In genomic region chr4:137913321-137914057, GRCm38 (mm10) we compare ENCODE assay signal across 8 mouse cellular contexts. TPM values are rescaled to one million over a fixed set of nuclear protein-coding genes. Genes with fewer than 3 reads are reported as not detected.
DNase-seq lines count a peak whose midpoint lies in the region; ATAC-seq and TF ChIP-seq lines count a peak whose summit lies in the region.

No protein-coding gene starts in this region.

- DNase-seq in MEL-GATA-1-ER (ENCODE audit: extremely low read depth, low read depth): peak; percentile 47
- peak; percentile 68 for DNase-seq in forelimb bud, embryonic 11.5 days (ENCODE audit: low read depth, low spot score)
- peak; percentile 97 for DNase-seq in midbrain, embryonic 11.5 days (ENCODE audit: low spot score, missing footprints)
- DNase-seq in spleen, adult 2 months (ENCODE audit: low read depth in 1 of 2, low spot score in 2 of 2): peak; percentile 8 to 68

- WGBS in hindbrain, embryonic 12.5 days: 3% methylated on average over 54 of the region's 54 CpGs
- 2% methylated on average over 54 of the region's 54 CpGs for WGBS in limb, embryonic 12.5 days
- under 1% methylated on average over 54 of the region's 54 CpGs for WGBS in midbrain, embryonic 11.5 days
- 3% methylated on average over 54 of the region's 54 CpGs for WGBS in spleen, adult 2 months

- TF ChIP-seq POLR2A in spleen, adult 2 months (IDR thresholded peaks at IDR 0.05; ENCODE audit: low read depth, low read length): no peak

- no peaks in the 10 kb centered on the region for H3K9me3 ChIP-seq in hindbrain, embryonic 12.5 days (replicated peaks)
- H3K9me3 ChIP-seq in limb, embryonic 12.5 days: no peaks in the 10 kb centered on the region
- H3K9me3 ChIP-seq in midbrain, embryonic 11.5 days (ENCODE audit: control insufficient read depth, low read length): no peaks in the 10 kb centered on the region

- H3K4me2 ChIP-seq in hindbrain, embryonic 12.5 days (replicated peaks): peak overlapping the region; percentile 98
- H3K4me2 ChIP-seq in limb, embryonic 12.5 days: peak overlapping the region; percentile 98
- peak overlapping the region; percentile 88 for H3K4me2 ChIP-seq in midbrain, embryonic 11.5 days

- peak; percentile 66 for ATAC-seq in hindbrain, embryonic 12.5 days (ENCODE audit: low FRiP score)
- peak; percentile 71 for ATAC-seq in limb, embryonic 12.5 days (ENCODE audit: insufficient number of reproducible peaks, insufficient read depth, low FRiP score, low TSS enrichment, low read depth)
- ATAC-seq in midbrain, embryonic 11.5 days (ENCODE audit: low FRiP score): peak; percentile 80
- ATAC-seq in cerebellum, adult (ENCODE audit: insufficient number of reproducible peaks, low FRiP score, low TSS enrichment): no peak

- peak overlapping the region; percentile 66 for H3K4me3 ChIP-seq in brown adipose tissue, adult 24 weeks (ENCODE audit: insufficient read depth, low read depth, low read length)
- peak overlapping the region; percentile 47 for H3K4me3 ChIP-seq in hindbrain, embryonic 12.5 days
- H3K4me3 ChIP-seq in limb, embryonic 12.5 days (replicated peaks): peak overlapping the region; percentile 58
- peak overlapping the region; percentile 38 for H3K4me3 ChIP-seq in midbrain, embryonic 11.5 days (ENCODE audit: low read depth, low read length)
- peak overlapping the region; percentile 56 for H3K4me3 ChIP-seq in spleen, adult 2 months (ENCODE audit: extremely low read depth, insufficient read depth, insufficient read length)

- peaks cover 12% of the 10 kb centered on the region for H3K4me1 ChIP-seq in brown adipose tissue, adult 24 weeks (ENCODE audit: control insufficient read depth, insufficient read depth, insufficient read length, low read length)
- peaks cover 29% of the 10 kb centered on the region for H3K4me1 ChIP-seq in hindbrain, embryonic 12.5 days
- peaks cover 46% of the 10 kb centered on the region for H3K4me1 ChIP-seq in limb, embryonic 12.5 days (replicated peaks)
- peaks cover 25% of the 10 kb centered on the region for H3K4me1 ChIP-seq in midbrain, embryonic 11.5 days (ENCODE audit: control insufficient read depth, insufficient read depth, low read length)
- peaks cover 14% of the 10 kb centered on the region for H3K4me1 ChIP-seq in spleen, adult 2 months (ENCODE audit: control insufficient read depth, insufficient read depth, insufficient read length)

- H3K9ac ChIP-seq in hindbrain, embryonic 12.5 days: peak overlapping the region; percentile 67
- peak overlapping the region; percentile 67 for H3K9ac ChIP-seq in limb, embryonic 12.5 days (replicated peaks)
- peak overlapping the region; percentile 54 for H3K9ac ChIP-seq in midbrain, embryonic 11.5 days (ENCODE audit: low read length)

- H3K27ac ChIP-seq in brown adipose tissue, adult 24 weeks (replicated peaks; ENCODE audit: low read depth, low read length): peak overlapping the region; percentile 34; the same call in 1 of the 2 replicates
- H3K27ac ChIP-seq in hindbrain, embryonic 12.5 days: no peak overlapping the region
- H3K27ac ChIP-seq in limb, embryonic 12.5 days: peak overlapping the region; percentile 35; the same call in 1 of the 2 replicates
- H3K27ac ChIP-seq in midbrain, embryonic 11.5 days (ENCODE audit: low read depth, low read length): no peak overlapping the region
- no peak overlapping the region for H3K27ac ChIP-seq in spleen, adult 2 months (ENCODE audit: insufficient read depth, low read length)

- H3K27me3 ChIP-seq in hindbrain, embryonic 12.5 days: peaks cover 9% of the 10 kb centered on the region
- no peaks in the 10 kb centered on the region for H3K27me3 ChIP-seq in limb, embryonic 12.5 days
- H3K27me3 ChIP-seq in midbrain, embryonic 11.5 days (ENCODE audit: control insufficient read depth, insufficient read depth, low read length): peaks cover 2% of the 10 kb centered on the region
- H3K27me3 ChIP-seq in spleen, adult 2 months (ENCODE audit: control insufficient read depth, insufficient read depth, low read length): no peaks in the 10 kb centered on the region

- no peak for TF ChIP-seq CTCF in spleen, adult 2 months (IDR thresholded peaks at IDR 0.05; ENCODE audit: extremely low read depth, insufficient read depth, insufficient read length, insufficient replicate concordance)

- no peaks in the 10 kb centered on the region for H3K36me3 ChIP-seq in hindbrain, embryonic 12.5 days
- H3K36me3 ChIP-seq in limb, embryonic 12.5 days: no peaks in the 10 kb centered on the region
- no peaks in the 10 kb centered on the region for H3K36me3 ChIP-seq in midbrain, embryonic 11.5 days (ENCODE audit: control insufficient read depth, insufficient read depth, low read length)
- H3K36me3 ChIP-seq in spleen, adult 2 months (ENCODE audit: control insufficient read depth, insufficient read depth, low read length): no peaks in the 10 kb centered on the region

RNA-seq across cellular contexts. Expression of gene Ece1, which starts 51.5 kb away (rescaled TPM):
- 28.5 and 28.8 TPM in 2 replicates for polyA plus RNA-seq in brown adipose tissue, adult 24 weeks (2012; ENCODE audit: insufficient read depth, insufficient read length, missing spikeins)
- 20.1 and 38.1 TPM in 2 replicates for polyA plus RNA-seq in hindbrain, embryonic 12.5 days (2016; fragmentation: Nextera tagmentation; extraction: Ambion mirVana)
- polyA plus RNA-seq in limb, embryonic 12.5 days (2016; fragmentation: Nextera tagmentation; extraction: Ambion mirVana): 23.9 and 24.5 TPM in 2 replicates
- 26.6 and 27.5 TPM in 2 replicates for polyA plus RNA-seq in midbrain, embryonic 11.5 days (2014; fragmentation: Nextera tagmentation; extraction: Ambion mirVana)
- polyA plus RNA-seq in spleen, adult 2 months (2012; rRNA removed): 17.3 and 18.4 TPM in 2 replicates

Comparison
In these comparisons a context has a peak if more than half of its experiments do, and no peak if none do; other contexts are left out.
1. DNase-seq: peak in every context shown above with its lines; median percentile 97 in midbrain, embryonic 11.5 days; 68 in forelimb bud, embryonic 11.5 days; 47 in MEL-GATA-1-ER; 38 in spleen, adult 2 months.
2. H3K27ac ChIP-seq: peak in brown adipose tissue, adult 24 weeks (single experiment) and limb, embryonic 12.5 days (single experiment); none in hindbrain, embryonic 12.5 days (single experiment), midbrain, embryonic 11.5 days (single experiment) and spleen, adult 2 months (single experiment).
3. Peak in every context shown above with its lines, with median percentiles within 50 percentile points of each other: H3K4me3 ChIP-seq, H3K4me2 ChIP-seq and H3K9ac ChIP-seq.